Mouse (Mus musculus) CH12.LX (cell line): ENCODE measurements around the gene Kalrn. TPM values are rescaled to one million over a fixed set of nuclear protein-coding genes. Genes with fewer than 3 reads are reported as not detected.

Experiments used
- DNase-seq: peaks from one replicate; pipeline ENCODE4 v3.0.0-alpha.2; 2013; ENCODE audit errors: extremely low read depth
- H3K27ac ChIP-seq: 2 replicates; pipeline ENCODE4 v1.5.1; 2012; ENCODE audit warnings: low read depth, mild to moderate bottlenecking, control low read depth, moderate library complexity; ENCODE audit not compliant: insufficient read depth
- H3K27me3 ChIP-seq: replicated peaks from 2 replicates; pipeline ENCODE3; 2012; ENCODE audit warnings: inconsistent platforms
- H3K36me3 ChIP-seq, 2 experiments: replicated peaks in 1 of 2; 2 replicates each; pipeline versions ENCODE3 to v1.6.1; 2012; ENCODE audit warnings: inconsistent platforms in 1 of 2, low read length in 1 of 2, mild to moderate bottlenecking in 1 of 2, mixed read lengths in 1 of 2, moderate library complexity in 1 of 2; ENCODE audit not compliant: control insufficient read depth in 1 of 2, insufficient read depth in 1 of 2
- H3K4me1 ChIP-seq, 2 experiments: 2 replicates each; pipeline ENCODE4 v1.6.1; 2012; ENCODE audit warnings: inconsistent platforms in 1 of 2, moderate library complexity in 1 of 2; ENCODE audit not compliant: insufficient read depth in 2 of 2, control insufficient read depth in 1 of 2
- H3K4me2 ChIP-seq: 2 replicates; pipeline ENCODE4 v1.6.1; 2012; ENCODE audit warnings: low read depth, mild to moderate bottlenecking, control low read depth; ENCODE audit not compliant: poor library complexity, insufficient read depth, severe bottlenecking
- H3K4me3 ChIP-seq, 3 experiments: fragments of 150-350 bp in 1 of 3; sonication (generic) in 1 of 3; replicated peaks in 1 of 3; 2 replicates each; pipeline versions ENCODE3 to v1.5.1; 2011 to 2012; ENCODE audit warnings: low read depth in 2 of 3, low read length in 2 of 3, mild to moderate bottlenecking in 2 of 3, moderate library complexity in 2 of 3, control low read depth in 1 of 3, improper control_type of control experiment in 1 of 3, inconsistent platforms in 1 of 3, mixed read lengths in 1 of 3; ENCODE audit not compliant: poor library complexity in 1 of 3
- H3K79me2 ChIP-seq: replicated peaks from 2 replicates; pipeline ENCODE4 v1.6.1; 2012; ENCODE audit warnings: mild to moderate bottlenecking, moderate library complexity; ENCODE audit not compliant: control insufficient read depth, poor library complexity, insufficient read depth, severe bottlenecking; ENCODE audit errors: extremely low read depth
- H3K9ac ChIP-seq: 2 replicates; pipeline ENCODE4 v1.6.1; 2012; ENCODE audit warnings: low read depth, mild to moderate bottlenecking, control low read depth, moderate library complexity; ENCODE audit not compliant: insufficient read depth
- H3K9me3 ChIP-seq: replicated peaks from 2 replicates; pipeline ENCODE3; 2012; ENCODE audit warnings: low read length, inconsistent platforms, mixed read lengths
- BHLHE40 ChIP-seq: IDR thresholded peaks from 2 replicates; pipeline ENCODE4 v1.6.1; 2011; ENCODE audit warnings: mild to moderate bottlenecking, low read depth, low read length, improper control_type of control experiment
- CTCF ChIP-seq, 2 experiments: IDR thresholded peaks in 1 of 2; conservative IDR thresholded peaks in 1 of 2; 2 replicates each; pipeline ENCODE4 v1.5.1; 2011 to 2012; ENCODE audit warnings: low read depth in 2 of 2, low read length in 2 of 2, improper control_type of control experiment in 1 of 2, inconsistent platforms in 1 of 2, mild to moderate bottlenecking in 1 of 2, moderate library complexity in 1 of 2
- EP300 ChIP-seq: IDR thresholded peaks from 2 replicates; pipeline ENCODE4 v1.6.1; 2011; ENCODE audit warnings: low read length, improper control_type of control experiment
- IRF4 ChIP-seq: IDR thresholded peaks from 2 replicates; pipeline ENCODE4 v1.6.1; 2014; ENCODE audit warnings: low read depth, mild to moderate bottlenecking, inconsistent platforms, low read length, improper control_type of control experiment
- JUN ChIP-seq: IDR thresholded peaks from 2 replicates; pipeline ENCODE4 v1.6.1; 2011; ENCODE audit warnings: low read depth, mild to moderate bottlenecking, low read length, improper control_type of control experiment, moderate library complexity; ENCODE audit not compliant: insufficient read depth
- JUND ChIP-seq: conservative IDR thresholded peaks from 2 replicates; pipeline ENCODE4 v1.6.1; 2011; ENCODE audit warnings: low read depth, low read length, improper control_type of control experiment
- MAFK ChIP-seq: IDR thresholded peaks from 2 replicates; pipeline ENCODE4 v1.6.1; 2011; ENCODE audit warnings: low read length, improper control_type of control experiment; ENCODE audit not compliant: insufficient replicate concordance
- MAX ChIP-seq: IDR thresholded peaks from 2 replicates; pipeline ENCODE4 v1.6.1; 2011; ENCODE audit warnings: low read length, improper control_type of control experiment
- MEF2A ChIP-seq: IDR thresholded peaks from 2 replicates; pipeline ENCODE4 v1.6.1; 2014; ENCODE audit warnings: low read depth, mild to moderate bottlenecking, inconsistent platforms, low read length, improper control_type of control experiment, borderline replicate concordance
- NELFE ChIP-seq: IDR thresholded peaks from 2 replicates; pipeline ENCODE4 v1.6.1; 2011; ENCODE audit warnings: low read depth, low read length, improper control_type of control experiment
- POLR2AphosphoS2 ChIP-seq: IDR thresholded peaks from 2 replicates; pipeline ENCODE4 v1.6.1; 2011; ENCODE audit warnings: low read depth, low read length, improper control_type of control experiment
- RAD21 ChIP-seq: IDR thresholded peaks from 2 replicates; pipeline ENCODE4 v1.6.1; 2011; ENCODE audit warnings: low read depth, mild to moderate bottlenecking, low read length, improper control_type of control experiment, moderate library complexity
- RCOR1 ChIP-seq: conservative IDR thresholded peaks from 2 replicates; pipeline ENCODE4 v1.6.1; 2012; ENCODE audit warnings: low read depth, mild to moderate bottlenecking, inconsistent platforms, low read length, improper control_type of control experiment
- SMC3 ChIP-seq: IDR thresholded peaks from 2 replicates; pipeline ENCODE4 v1.6.1; 2011; ENCODE audit warnings: low read depth, low read length, improper control_type of control experiment
- TCF12 ChIP-seq: IDR thresholded peaks from 2 replicates; pipeline ENCODE4 v1.6.1; 2014; ENCODE audit warnings: low read depth, mild to moderate bottlenecking, inconsistent platforms, low read length, improper control_type of control experiment
- UBTF ChIP-seq: IDR thresholded peaks from 2 replicates; pipeline ENCODE4 v1.6.1; 2012; ENCODE audit warnings: low read depth, mild to moderate bottlenecking, inconsistent platforms, low read length, improper control_type of control experiment, moderate library complexity
- USF2 ChIP-seq: conservative IDR thresholded peaks from 2 replicates; pipeline ENCODE4 v1.6.1; 2011; ENCODE audit warnings: low read depth, low read length, improper control_type of control experiment
- dilution Hi-C: fragments of 300-500 bp; cut with MboI; formaldehyde crosslinking; loops from 2 replicates; pipeline ENCODE4 v1.14.3; 2020; ENCODE audit warnings: low sequenced_read_pairs; ENCODE audit not compliant: extremely low pct_unique_long_range_greater_than_20kb, extremely low pct_ligation_motif_present
- in situ Hi-C: fragments of 300-500 bp; cut with MboI; formaldehyde crosslinking; loops from 3 replicates; pipeline ENCODE4 v1.14.3; 2019; ENCODE audit warnings: low sequenced_read_pairs, low pct_ligation_motif_present, low pct_unique_long_range_greater_than_20kb, mixed read lengths
- polyA plus RNA-seq: library from polyadenylated mRNA; unstranded; fragments of >175 nt; gene quantifications from 2 replicates; pipeline ENCODE4 v1.2.1, GENCODE M21; 2012; ENCODE audit warnings: low read depth; ENCODE audit not compliant: insufficient read length
- total RNA-seq, 2 experiments: library from RNA; depleted of rRNA; stranded (reverse); fragments of 300-350 nt in 1 of 2; fragments of >200 nt in 1 of 2; gene quantifications; 2 replicates each; pipeline ENCODE4 v1.2.3; 2012 to 2014

Gene Kalrn
- total and polyA plus RNA-seq, 3 experiments, result 0.08 to 0.09 TPM; not detected in 1

DNA sequence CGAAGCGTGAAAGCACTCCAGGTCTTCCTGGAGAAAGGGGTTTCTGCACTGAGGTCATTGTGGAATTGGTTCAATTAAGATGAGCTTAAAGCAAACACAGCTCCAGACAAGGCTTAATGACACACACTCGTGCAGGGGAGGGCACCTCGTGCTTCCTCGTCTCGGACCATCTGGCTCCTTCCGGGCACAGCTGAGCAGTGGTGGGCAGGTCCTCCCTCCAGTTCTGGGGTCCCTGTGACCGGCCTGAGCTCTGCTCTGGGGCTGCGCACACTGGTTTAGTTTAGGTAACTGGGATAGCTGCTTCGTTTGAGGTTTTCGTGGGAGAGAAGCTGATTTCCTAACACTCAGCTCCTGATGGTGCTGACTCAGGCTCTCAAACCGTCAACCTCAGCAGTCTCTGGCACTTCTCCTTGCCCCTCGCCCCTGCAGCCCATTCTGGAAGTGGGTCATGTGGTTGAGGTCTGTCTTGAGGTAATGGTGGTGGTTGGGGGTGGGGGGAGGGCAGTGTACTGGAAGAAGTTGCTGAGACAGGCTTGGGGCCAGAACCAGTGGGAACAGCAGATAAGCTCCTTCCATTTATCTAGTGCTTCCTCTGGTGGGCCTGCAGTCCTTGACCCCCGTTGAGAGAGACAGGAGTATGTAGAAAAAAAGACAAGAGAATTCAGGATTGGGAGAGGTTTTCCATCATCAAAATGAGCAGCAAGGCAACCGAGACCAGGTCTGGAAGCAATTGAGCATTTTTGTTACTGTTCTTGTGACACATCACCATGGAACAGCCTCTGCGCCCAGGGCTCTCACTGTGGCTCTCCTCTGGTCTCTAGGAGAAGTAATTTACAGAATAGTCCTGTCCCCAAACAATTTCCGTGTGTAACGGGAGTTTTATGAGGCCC is 651.0 kb downstream of the Kalrn start:
- DNase-seq, result no peak
- H3K27me3 ChIP-seq, result peaks cover 21% of the 10 kb centered on the region
- H3K4me3 ChIP-seq, result no peak overlapping the region
- in situ Hi-C loops (no loop called here), dilution Hi-C loops (no loop called here)
- H3K36me3 ChIP-seq, result peaks cover 0 to 5% of the 10 kb centered on the region in 2 experiments
- H3K79me2 ChIP-seq, result no peaks in the 10 kb centered on the region
- H3K9ac ChIP-seq, result no peak overlapping the region
- no peaks in the 10 kb centered on the region for H3K9me3 ChIP-seq
- 0 out of 4 replicates have a peak, but pooled peaks cover 0 to 3% of the 10 kb centered on the region in 2 experiments for H3K4me1 ChIP-seq
- H3K4me2 ChIP-seq, result no peak overlapping the region
- no peak for TF ChIP-seq USF2
- TF ChIP-seq JUND, result no peak
- no peak for TF ChIP-seq CTCF (conservative IDR thresholded peaks at IDR 0.05 in 1 of 2, IDR thresholded peaks at IDR 0.05 in 1 of 2; ENCODE audit: low read depth in 2 of 2, low read length in 2 of 2)
- no peak for TF ChIP-seq JUN
- TF ChIP-seq EP300, result no peak
- TF ChIP-seq SMC3, result no peak
- TF ChIP-seq TCF12, result no peak
- TF ChIP-seq RCOR1, result no peak
- TF ChIP-seq MAFK, result no peak
- TF ChIP-seq POLR2AphosphoS2, result no peak
- no peak for TF ChIP-seq RAD21
- TF ChIP-seq UBTF, result no peak
- TF ChIP-seq MAX, result no peak
- no peak for TF ChIP-seq BHLHE40
- TF ChIP-seq IRF4, result no peak
- no peak overlapping the region for H3K27ac ChIP-seq

DNA sequence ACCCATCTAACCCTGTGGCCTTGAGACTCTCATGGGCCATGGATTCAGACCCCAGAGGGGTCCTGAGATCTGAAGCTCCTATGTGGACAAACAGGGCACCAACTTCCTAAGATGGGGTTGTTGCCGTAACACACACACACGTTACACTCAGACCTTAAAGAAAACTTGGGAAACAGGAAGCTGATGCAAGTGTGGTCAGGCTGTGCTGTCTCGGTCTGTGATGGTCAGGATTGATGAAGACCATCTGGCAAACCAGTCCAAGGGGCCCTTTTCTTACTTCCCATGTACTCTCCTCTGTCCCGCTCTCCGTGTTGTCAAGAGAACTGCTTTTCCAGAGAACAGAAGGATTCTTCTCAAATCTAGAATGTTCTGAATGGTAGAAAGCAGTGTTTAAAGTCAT is 651.8 kb downstream of the Kalrn start:
- no peaks in the 10 kb centered on the region for H3K79me2 ChIP-seq
- in situ Hi-C loops, result no loop called here
- H3K4me3 ChIP-seq, result no peak overlapping the region
- no peak overlapping the region for H3K9ac ChIP-seq
- peaks cover 21% of the 10 kb centered on the region for H3K27me3 ChIP-seq
- TF ChIP-seq SMC3 (no peak), MEF2A (no peak), NELFE (no peak)
- no peak overlapping the region for H3K4me2 ChIP-seq
- no peak for DNase-seq
- dilution Hi-C loops, result no loop called here
- H3K27ac ChIP-seq, result no peak overlapping the region
- no peaks in the 10 kb centered on the region for H3K9me3 ChIP-seq
- peaks cover 0 to 5% of the 10 kb centered on the region in 2 experiments for H3K36me3 ChIP-seq
- 0 out of 4 replicates have a peak, but pooled peaks cover 0 to 3% of the 10 kb centered on the region in 2 experiments for H3K4me1 ChIP-seq

Other genes with a start within 250 kb of the Kalrn start
- not detected in 2 replicates for gene Ropn1, start 76.4 kb upstream of the Kalrn start, total RNA-seq (2012; rRNA removed)
- gene Ropn1, start 76.4 kb upstream of the Kalrn start, total RNA-seq (2014; rRNA removed), result not detected in 2 replicates
- gene Ropn1, start 76.4 kb upstream of the Kalrn start, polyA plus RNA-seq, result not detected in 2 replicates
- gene Ccdc14, start 117.1 kb upstream of the Kalrn start, total RNA-seq (2012; rRNA removed), result 11.6 and 12.8 TPM in 2 replicates
- gene Ccdc14, start 117.1 kb upstream of the Kalrn start, total RNA-seq (2014; rRNA removed), result 18.5 and 20.7 TPM in 2 replicates
- 17.9 and 18.9 TPM in 2 replicates for gene Ccdc14, start 117.1 kb upstream of the Kalrn start, polyA plus RNA-seq
- gene Mylk, start 171.7 kb upstream of the Kalrn start, total RNA-seq (2012; rRNA removed), result 0.04 TPM in 1 of 2 replicates, not detected in the other
- gene Mylk, start 171.7 kb upstream of the Kalrn start, total RNA-seq (2014; rRNA removed), result not detected in 2 replicates
- 0.10 TPM in 1 of 2 replicates, not detected in the other for gene Mylk, start 171.7 kb upstream of the Kalrn start, polyA plus RNA-seq